Mouse (Mus musculus) right cerebral cortex, postnatal 25 days (tissue): ENCODE measurements at regions not wholly inside any gene's neighbourhood (a gene's known extent, or its start where the extent isn't known, plus 50 kb on each side); places are given as distances from the start of the nearest gene placed in this dataset.
"Not testable (repeated sequence)": the region's sequence is repeated elsewhere in the genome, so short reads cannot be mapped to it uniquely, and the experiment has no call there.

ENCODE experiments used
- DNase-seq: peaks from one replicate; pipeline ENCODE4 v3.0.0; 2022

DNA sequence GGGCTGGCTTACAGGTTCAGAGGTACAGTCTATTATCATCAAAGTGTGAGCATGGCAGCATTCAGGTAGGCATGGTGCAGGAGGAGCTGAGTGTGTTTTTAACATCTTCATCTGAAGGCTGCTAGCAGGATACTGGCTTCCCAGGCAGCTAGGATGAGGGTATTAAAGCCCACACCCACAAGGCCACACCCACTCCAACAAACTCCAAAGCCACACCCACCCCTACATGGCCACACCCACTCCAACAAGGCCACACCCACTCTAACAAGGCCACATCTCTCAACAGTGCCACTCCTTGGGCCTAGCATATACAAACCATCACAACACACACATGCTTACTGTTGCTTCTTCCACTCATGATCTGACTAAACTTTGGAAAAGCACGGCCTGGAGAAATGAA, 172.5 kb downstream of the Msrb3 start:
- no peak for DNase-seq

DNA sequence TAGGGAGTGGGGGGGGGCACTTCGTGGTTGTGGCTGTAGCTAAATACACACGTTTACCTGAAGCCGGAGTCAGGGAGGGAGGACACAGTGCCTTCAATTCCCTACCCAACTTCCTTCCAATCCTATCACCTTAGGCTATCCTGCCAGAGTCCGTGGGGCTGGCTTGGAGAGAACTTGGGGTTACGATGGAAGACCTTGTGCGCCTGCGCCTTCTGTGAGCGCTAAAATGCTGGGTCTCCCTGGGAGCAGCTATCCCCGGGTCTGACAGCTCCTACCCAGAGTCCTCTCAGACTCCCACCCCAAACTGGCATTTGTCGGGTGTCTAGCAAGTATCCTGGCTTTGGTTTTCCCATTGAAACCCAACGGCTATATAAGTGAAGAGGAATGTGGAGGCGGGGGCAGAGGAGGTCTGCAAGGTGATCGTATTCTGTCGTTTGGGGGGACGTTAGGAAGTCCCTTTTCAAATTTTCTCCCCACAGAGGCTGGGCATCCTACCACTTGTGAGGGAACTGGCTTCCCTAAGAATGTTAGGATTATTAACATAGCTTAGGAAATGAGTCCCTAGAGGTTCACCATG, 176.9 kb downstream of the Msrb3 start:
- DNase-seq: no peak

DNA sequence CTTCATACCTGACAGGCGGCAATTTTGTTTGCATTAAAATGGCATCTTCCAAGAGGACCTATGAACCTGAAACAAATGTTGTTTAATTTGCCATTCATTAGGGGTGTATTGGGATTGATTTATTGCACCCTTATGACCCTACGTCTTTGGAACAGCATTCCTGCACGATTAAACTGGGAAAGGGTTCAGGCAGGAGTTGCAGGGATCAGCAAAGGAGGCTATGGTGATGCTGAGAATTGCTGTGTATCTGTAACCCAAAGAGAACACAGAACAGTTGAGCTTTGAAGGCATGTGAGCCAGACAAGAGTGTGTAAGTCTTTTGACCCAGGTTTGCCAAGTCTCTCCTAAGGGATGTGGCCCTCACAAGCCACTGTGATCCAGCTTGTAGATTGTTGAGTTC, 177.9 kb downstream of the Msrb3 start:
- no peak for DNase-seq

DNA sequence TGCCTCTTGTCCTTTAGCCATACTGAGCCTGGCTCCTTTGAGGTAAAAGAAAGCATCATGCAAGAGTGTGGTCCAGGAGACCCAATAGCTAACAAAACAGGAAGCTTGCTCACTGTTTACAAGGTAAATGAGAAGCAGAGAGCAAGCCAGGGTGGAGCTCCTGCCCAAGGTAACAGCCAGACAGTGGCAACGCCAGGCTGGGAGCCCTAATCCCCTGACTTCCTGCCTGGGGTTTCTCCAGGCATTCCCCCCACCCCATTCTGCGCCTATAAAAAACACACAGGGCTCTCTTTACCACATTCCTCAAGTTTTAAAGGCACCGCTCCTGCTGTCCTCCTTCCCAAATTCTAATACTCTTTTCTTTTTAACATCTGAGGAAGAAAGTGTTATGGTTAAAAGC, 178.8 kb downstream of the Msrb3 start:
- DNase-seq: no peak

DNA sequence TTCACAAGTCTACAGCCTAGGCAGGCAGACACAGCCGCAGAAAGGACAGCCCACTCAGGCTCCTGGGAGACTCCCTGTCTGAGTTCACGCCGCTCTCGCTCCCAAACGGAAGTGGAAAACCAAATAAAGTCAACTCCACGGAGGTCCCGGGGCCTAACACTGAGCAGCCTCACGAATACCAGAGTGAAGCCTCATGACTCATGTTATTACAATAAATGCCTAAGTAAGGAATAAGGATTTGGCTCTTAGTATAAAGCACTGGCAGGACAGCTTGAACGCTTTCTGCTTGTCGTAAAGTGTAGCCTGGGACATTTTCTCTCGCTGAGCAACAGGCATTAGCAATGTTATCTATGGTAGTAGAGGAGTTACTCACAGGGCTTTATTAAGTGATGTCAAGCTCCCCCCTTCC, 181.7 kb downstream of the Msrb3 start:
- no peak for DNase-seq

DNA sequence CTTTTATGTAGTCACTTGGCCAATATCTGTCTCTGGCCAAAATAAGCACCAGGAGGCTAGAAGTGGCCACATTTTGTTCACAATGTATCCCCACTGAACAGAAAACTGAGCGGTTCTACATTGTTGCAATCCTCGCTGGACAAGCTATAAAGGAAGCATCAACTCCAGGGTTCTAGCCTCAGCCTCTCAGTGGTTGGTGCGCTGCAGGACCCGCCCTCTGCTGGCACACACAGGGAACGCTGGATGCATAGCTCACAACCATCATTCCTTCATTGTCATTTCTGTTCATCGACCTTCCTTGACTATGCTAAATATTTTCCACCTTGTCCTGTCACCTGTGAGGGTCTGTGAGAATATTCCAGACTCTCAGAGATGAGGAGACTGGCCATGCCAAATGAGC, 182.5 kb downstream of the Msrb3 start:
- no peak for DNase-seq

DNA sequence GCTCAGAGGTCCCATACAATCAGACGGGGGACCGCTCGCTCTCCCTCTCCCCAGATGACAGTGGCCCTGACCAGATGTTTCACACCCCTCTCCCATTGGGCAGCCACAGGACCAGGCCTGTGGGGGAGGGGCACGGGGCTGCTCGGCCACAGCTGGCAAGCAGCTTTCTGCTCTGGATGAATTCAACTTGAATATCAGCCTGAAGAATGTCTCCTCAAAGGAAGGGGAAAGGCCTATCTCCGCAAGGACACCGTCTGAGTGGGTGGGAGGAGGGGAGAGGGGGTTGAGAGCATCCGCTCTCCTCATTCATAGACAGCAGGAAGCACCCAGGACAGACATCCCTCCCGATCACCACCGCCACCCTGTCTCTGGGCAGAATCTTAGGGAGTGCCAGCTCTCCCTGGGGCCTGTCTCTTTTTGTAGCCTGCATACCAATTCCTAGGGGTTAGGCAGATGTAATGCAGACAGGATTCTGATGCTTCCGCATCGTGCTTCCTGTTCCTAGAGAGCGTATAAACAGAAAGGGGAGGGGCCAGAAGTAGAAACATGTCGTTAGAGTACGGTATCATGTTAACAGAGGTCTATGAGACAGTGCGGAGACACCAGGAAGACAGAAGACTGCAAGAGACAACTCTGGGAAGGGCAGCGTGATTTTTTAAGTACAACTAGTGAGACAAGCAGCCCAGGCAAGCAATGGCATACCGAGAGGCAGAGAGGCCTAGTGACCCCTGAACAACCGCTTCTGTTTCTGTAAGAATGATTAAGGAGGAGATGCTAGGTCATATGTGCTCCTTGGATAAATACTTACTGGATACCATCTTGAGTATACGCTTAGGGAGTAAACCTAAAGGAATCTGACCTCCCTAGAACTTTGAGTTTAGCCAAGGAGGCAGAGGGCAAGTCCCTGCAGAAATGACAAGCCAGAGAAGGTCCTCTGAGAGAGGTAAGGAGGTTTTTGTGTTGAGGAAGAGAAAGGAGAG, 190.8 kb downstream of the Msrb3 start:
- DNase-seq: no peak

DNA sequence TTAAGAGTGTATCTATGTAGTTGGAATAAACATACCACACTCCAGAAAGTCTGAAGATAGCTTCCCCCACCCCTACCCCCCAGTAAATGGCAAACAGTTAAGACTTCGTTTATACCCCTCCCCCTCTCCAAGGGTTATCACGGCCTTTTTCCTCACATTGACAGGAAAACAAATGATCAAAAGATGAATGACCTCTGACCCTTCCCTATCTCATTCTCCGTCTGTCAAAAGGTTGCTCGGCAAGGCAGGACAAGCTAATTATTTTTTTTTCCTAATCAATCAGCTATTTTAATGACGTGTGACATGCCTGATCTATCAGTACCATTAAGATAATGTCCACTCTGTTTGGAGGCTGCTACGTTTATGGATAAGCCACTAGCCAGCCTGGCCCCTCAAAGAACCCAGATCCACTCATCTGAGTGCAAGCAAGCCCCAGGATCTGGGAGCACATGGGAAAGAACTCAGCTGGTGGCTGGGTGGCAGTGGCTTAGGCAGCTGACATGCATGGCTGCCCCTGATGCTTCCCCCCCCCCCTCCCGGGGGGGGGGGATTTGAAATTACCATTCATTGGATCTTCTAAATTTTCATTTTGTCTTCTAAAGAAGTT, 192.1 kb downstream of the Msrb3 start:
- no peak for DNase-seq

DNA sequence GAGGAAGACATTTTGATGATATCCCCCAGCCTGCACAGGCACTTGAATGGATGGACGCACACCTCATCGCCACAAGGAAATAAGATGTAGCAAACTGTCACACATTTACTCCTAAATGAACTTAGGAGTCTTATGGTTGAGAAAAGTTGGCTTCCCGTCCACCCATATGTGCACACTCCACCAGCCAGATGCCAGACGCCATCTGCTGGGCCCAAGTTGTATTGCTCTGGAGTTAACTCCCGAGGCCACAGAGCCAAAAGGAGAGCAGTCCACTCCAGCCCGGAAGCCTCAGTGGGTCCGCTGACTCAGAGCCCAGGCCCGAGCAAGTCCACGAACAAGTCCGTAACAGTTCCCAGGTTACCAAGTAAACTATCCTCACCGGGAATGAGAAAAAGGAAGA, 197.1 kb downstream of the Msrb3 start:
- DNase-seq: peak; percentile 73

DNA sequence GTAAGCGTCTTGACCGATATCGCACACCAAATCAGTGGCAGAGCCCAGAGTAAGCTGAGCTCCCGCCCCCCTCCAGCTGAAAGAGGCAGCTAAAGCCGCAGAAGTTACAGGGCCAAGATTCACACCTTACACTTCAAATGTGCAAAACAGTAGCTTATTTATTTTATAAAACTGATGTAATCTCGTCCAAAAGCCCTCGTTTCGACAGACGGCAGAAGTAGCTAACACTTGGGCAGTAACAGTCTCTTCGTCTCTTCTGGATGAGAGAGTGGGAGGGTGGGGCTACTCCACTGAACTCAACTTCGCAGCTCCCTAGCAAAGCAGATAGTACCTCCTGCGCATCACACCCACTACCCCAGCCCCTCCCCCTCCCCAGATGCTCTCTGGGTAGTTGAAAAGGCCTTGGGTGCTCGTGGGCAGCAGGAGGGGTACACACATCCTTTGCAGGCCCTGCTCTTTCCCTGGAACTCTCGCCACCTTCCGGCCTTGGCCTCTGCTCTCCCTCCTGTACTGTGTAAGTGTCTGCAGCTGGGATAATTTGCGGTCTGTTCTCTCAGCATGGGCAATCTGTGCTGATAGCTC, 201.5 kb downstream of the Msrb3 start:
- DNase-seq: no peak

DNA sequence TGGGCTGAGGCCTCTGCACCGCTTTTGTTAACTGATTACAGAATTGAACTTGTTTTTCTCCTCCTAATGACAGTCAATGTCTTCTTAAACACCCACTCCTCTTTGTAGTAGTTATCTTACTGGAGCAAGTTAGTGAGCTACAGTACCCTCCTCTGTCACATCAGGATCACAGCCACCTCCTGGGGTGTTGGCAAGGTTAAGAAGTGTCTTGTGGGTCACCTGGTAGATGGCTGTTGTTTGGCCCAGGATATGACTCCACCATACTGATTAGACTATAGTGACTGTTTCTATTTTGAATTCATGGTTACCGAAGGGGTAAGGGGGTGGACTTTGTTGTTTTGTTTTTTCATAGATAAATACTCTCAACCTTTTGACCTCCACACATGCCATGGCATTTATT, 202.4 kb downstream of the Msrb3 start:
- DNase-seq: no peak

DNA sequence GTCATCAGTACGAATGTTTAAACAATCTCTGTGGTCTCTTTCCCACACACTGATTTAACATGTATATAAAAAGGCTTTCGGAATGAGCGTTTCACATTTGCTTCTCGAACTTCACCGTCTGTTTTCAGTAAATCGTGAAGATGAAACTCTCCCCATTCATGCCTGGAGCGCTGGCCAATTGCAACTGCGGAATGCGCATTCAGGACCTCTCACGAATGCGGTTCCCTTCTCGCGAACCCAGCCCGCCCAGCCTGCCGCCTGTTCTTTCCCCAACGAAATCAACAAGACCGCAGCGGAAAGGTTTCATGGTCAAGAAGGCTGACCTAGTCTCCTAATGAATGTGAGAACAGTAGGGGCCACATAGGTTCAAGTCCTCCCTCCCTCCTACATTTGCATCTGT, 204.4 kb downstream of the Msrb3 start:
- no peak for DNase-seq

DNA sequence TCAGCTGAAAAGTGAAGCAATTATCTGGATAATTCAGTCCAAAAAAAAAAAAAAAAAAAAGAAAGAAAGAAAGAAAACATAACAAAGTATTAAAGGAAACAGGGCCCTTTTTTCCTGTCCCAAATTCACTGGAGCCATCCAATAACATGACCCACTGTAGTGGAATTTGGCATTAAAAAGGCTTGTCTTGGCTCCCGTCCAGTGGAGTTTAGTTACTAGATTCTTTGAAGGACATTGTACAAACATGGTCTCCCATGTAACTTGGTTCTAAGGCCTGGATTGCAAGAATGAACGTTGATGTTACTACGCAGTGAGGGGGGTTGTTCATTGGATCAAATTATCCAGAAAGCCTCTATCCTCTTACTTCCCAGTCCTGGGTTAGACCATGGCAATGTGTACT, 207.4 kb downstream of the Msrb3 start:
- DNase-seq: no peak

DNA sequence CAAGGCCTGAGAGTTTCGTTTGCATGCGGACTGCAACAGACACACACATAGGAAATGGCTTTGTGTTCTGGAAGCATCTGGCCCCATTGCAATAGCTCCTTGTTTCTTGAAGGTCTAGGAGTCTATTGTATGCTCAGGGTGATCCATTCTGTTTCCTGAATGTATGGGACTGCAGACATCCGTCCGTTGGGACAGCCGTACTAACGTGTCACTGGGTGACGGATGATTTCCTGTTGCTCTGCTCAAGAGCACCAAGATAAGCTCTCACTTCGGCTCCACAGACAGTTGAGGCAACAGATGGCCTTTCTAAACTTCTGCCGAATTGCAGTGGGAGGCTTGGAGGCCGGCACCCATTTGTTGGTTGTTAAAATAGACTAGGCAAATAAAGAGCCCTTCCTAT, 209.9 kb upstream of the Hmga2 start:
- peak; percentile 5 for DNase-seq

DNA sequence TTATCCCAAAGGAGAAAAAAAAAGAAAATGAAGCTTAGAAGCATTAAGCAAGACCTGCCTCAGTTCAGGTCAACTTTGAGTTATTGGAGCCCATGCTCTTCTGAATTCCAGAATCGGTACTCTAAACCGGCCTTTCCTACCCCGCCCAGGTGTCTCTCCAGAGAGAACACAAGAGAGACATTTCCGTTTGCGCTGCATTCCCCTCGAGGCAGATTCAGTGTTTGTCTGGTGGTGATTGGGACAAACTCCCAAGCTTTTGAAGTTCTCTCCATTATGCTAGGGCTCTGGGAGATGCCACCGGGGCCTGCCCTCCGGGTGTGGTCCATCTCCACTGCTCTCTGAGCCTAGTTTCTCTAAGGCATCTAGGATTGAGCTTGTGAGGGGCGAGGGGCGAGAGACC, 205.8 kb upstream of the Hmga2 start:
- DNase-seq: no peak

DNA sequence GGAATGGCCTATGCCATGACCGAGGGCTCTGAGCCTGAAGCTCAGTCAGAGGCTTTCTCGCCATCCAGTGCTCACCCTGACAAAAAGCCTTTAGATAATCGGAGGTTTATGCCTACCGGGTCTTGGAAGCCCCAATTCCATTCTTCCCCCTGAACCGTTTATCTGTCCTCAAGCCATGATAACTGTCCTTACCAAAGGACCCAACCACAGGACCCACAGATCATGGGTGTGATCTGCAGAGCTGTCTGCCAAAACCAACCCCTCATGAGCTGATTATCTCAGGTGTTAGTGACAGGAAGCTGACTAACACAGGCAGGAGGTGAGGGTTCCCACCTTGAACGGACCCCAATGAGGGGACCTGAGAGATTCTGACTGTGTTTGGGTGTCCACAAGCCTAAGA, 203.7 kb upstream of the Hmga2 start:
- DNase-seq: no peak

DNA sequence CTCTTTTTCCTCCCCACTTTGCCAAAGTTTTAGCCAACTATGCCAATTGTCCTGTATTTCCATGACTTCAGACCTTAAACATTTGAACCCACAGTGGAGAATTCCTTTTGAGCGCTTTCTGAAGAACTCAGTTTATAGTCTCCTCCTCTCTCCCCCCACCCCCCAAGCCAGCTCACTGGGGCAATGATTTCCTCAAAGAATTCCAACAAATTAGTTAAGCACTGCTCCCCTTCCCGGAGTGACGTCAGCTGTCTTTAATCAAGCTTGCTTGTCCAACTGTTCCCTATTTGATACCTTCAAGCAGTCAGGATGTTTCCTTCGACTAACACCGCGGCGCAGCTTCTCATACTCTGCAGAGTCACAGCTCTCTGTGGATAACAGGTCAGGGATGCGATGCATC, 202.0 kb upstream of the Hmga2 start:
- no peak for DNase-seq

DNA sequence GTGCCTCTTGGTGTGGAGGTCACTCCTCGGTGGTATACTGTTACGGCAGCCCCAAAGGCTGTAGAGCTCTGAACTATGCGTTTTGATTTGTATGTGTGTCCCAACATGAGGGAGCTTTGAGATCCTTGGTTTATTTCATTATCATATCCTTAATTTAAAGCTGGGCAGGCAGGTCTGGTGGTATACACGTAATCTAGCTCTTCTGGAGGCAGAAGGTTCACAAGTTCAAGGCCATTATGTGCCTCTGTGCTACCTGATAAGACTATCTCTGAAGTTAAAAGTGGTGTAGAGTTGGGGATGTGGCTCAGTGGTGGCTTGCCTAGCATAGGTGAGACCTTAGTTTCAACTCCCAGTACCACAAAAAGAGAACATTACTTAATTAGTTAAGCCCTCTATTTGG, 199.1 kb upstream of the Hmga2 start:
- DNase-seq: no peak

DNA sequence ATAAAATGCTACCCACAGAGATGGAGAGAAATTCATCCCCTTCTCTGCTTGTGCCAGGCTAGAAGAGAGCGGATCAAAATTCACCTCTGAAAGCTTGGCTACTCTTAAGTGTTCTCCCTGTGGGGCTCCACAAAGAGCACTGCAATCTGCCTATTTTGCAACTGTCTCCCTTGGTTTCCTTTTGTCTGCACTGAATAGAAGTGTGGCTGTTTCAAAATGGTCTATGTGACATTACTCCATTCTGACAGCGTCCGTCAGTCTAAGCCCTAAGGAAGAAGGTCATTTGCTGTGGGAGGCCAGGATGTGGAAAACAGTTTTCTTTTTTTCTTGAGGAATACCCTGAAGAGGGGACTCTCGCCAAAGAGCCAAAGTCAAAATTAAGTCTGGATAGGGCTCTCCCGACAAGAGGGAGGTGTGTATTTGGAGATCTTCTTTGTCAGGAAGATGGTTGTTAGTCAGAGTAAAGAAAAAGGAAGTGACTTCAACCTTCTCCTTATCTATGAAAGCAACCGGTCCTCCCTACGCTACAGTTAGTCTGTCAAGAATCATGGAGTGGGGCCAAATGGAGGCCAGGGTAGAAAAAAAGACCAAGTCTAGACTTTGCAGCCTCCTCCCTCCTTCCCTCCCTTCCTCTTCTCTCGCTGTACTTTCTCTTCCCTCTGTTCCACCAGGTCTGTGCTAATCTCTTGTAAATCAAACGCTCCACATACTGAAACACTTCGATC, 198.2 kb upstream of the Hmga2 start:
- no peak for DNase-seq

DNA sequence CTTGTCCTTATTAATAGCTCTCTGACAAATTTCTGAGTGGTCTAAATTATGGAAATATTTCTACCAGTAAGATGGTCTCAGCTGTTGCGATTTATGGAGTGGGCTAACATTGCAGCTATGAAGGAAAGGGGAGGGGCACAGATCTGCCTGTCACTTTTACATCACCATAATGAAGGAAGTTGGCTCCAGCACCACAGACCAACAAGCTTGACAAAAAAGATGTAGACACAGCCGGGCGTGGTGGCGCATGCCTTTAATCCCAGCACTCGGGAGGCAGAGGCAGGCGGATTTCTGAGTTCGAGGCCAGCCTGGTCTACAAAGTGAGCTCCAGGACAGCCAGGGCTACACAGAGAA, 191.4 kb upstream of the Hmga2 start:
- not testable (repeated sequence) for DNase-seq

DNA sequence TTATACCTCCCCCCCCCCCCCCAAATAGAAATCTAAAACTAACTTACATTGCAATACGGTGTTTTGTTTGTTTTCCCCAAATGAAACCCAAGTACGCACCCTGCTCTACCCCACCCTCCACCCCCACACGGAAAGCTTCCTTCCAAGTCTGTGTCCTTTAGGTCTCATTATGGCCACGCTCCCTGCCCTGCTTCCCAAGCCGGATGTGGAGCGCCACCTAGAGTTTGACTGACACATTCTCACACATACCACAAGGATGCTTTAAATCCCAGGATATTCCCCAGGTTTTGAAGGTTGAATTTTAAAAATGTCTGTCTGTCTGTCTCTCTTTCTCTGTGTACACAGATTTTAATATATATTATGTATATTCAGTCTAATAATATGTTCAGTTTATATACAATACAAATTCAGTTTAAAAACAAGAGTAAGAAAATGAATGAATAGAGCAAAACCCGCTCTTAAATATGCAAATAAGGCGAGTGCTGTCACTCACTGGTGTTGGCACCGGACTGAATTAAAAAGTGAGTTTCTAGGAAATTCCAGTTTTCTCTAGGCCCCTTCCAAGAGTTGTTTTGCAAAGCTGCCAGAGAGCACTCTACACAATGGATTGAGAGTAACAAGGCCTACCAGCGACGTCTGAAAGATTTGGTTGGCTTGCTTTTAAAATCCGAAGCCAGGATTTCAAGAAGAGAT, 190.9 kb upstream of the Hmga2 start:
- DNase-seq: no peak

DNA sequence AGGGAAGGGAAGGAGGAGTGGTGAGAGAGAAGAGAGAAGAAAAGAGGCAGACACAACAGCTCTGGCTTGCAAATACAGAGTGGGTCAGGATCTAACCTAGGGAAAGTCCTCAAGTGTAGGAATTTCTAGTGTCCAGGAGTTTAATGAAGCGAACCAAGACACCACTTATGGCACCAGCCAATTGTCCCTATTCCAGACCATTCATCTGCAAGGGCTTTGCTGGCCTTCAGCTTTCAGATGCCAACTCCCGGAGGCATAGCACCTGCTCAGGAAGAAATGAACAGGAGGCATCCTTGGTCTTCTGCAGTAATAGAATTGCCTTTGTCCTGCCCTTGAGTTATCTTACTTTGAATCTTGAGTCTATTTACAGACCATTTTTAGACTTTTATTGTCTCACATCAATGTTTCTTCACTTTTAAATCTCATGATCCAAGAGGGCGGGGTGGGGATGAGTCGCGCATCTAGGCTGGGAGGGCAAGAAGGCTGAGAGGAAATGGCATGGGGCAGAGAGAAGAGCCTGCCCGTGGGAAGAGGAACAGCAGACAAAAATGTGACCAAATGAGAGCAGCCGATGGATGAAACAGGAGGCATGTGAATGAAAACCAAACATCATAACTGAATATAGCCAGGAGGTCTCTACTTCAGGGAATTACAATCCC, 190.1 kb upstream of the Hmga2 start:
- no peak for DNase-seq
